Mouse (Mus musculus) MEL (cell line): ENCODE data around the gene Ssh3.

ENCODE experiments used
- BHLHE40 ChIP-seq: IDR thresholded peaks from 2 replicates; pipeline ENCODE4 v1.6.1; 2012; ENCODE audit warnings: low read depth, mild to moderate bottlenecking, inconsistent platforms, low read length, improper control_type of control experiment, borderline replicate concordance
- CHD1 ChIP-seq: IDR thresholded peaks from 2 replicates; pipeline ENCODE4 v1.6.1; 2012; ENCODE audit warnings: low read depth, mild to moderate bottlenecking, inconsistent platforms, low read length, improper control_type of control experiment
- CTCF ChIP-seq, 3 experiments: IDR thresholded peaks in 2 of 3; conservative IDR thresholded peaks in 1 of 3; 2 replicates each; pipeline ENCODE4 v1.5.1; 2011 to 2012; ENCODE audit warnings: low read length in 3 of 3, low read depth in 2 of 3, mild to moderate bottlenecking in 2 of 3, improper control_type of control experiment in 1 of 3, inconsistent platforms in 1 of 3, mixed read lengths in 1 of 3, moderate library complexity in 1 of 3; ENCODE audit not compliant: control insufficient read depth in 1 of 3, insufficient read depth in 1 of 3, poor library complexity in 1 of 3, severe bottlenecking in 1 of 3
- ELF1 ChIP-seq: IDR thresholded peaks from 2 replicates; pipeline ENCODE4 v1.6.1; 2014; ENCODE audit warnings: low read depth, mild to moderate bottlenecking, inconsistent platforms, low read length, improper control_type of control experiment, moderate library complexity
- GATA1 ChIP-seq: IDR thresholded peaks from 2 replicates; pipeline ENCODE4 v1.6.1; 2011; ENCODE audit warnings: low read depth, low read length, improper control_type of control experiment
- MAX ChIP-seq: IDR thresholded peaks from 2 replicates; pipeline ENCODE4 v1.6.1; 2011; ENCODE audit warnings: low read length, improper control_type of control experiment
- POLR2A ChIP-seq, 2 experiments: IDR thresholded peaks; 2 replicates each; pipeline ENCODE4 v1.6.1; 2011 to 2012; ENCODE audit warnings: low read length in 2 of 2, mild to moderate bottlenecking in 2 of 2, control low read depth in 1 of 2, improper control_type of control experiment in 1 of 2, low read depth in 1 of 2, moderate library complexity in 1 of 2; ENCODE audit not compliant: control insufficient read depth in 1 of 2, insufficient read depth in 1 of 2, poor library complexity in 1 of 2
- POLR2AphosphoS5 ChIP-seq: IDR thresholded peaks from 2 replicates; pipeline ENCODE4 v1.6.1; 2012; ENCODE audit warnings: low read depth, borderline replicate concordance, mild to moderate bottlenecking, inconsistent platforms, low read length, moderate library complexity, mixed read lengths
- RAD21 ChIP-seq: IDR thresholded peaks from 2 replicates; pipeline ENCODE4 v1.6.1; 2011; ENCODE audit warnings: mild to moderate bottlenecking, low read depth, low read length, improper control_type of control experiment
- USF1 ChIP-seq: IDR thresholded peaks from 2 replicates; pipeline ENCODE4 v1.6.1; 2014; ENCODE audit warnings: low read depth, mild to moderate bottlenecking, inconsistent platforms, low read length, improper control_type of control experiment, moderate library complexity

DNA sequence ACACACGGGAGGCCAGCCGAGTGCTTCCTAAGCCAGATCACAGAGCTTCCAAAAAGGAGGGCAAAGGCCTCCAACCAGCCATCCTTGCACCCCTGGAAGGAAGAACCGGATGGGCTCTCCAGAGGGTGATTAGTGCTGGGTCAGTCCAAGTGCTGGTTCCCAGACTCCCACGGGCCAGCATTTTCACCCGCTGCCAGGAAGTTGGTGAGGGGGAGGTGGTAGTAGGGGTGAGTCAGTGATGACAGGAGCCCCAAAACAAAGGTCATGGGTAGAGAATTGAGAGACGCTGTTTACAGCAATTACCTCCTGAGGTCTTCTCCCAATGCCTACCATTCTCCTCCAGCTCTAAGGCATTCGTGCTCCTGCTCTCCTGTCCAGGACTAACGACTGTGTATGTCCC is 38.6 kb downstream of the Ssh3 start:
- TF ChIP-seq POLR2A (IDR thresholded peaks at IDR 0.05; ENCODE audit: control insufficient read depth in 1 of 2, insufficient read depth in 1 of 2, low read depth in 1 of 2, low read length in 2 of 2, poor library complexity in 1 of 2) (no peak), GATA1 (no peak), RAD21 (no peak), BHLHE40 (no peak), ELF1 (no peak), MAX (no peak), CHD1 (no peak), CTCF (IDR thresholded peaks at IDR 0.05 in 2 of 3, conservative IDR thresholded peaks at IDR 0.05 in 1 of 3; ENCODE audit: control insufficient read depth in 1 of 3, insufficient read depth in 1 of 3, low read depth in 2 of 3, low read length in 3 of 3, poor library complexity in 1 of 3, severe bottlenecking in 1 of 3) (no peak), USF1 (no peak), POLR2AphosphoS5 (no peak)
